Mouse (Mus musculus) heart, embryonic 15.5 days (tissue): ENCODE results near the gene Gpx4. TPM values are rescaled to one million over a fixed set of nuclear protein-coding genes. Genes with fewer than 3 reads are reported as not detected.
"Not testable (repeated sequence)": the region's sequence is repeated elsewhere in the genome, so short reads cannot be mapped to it uniquely, and the experiment has no call there.

Source experiments
- ATAC-seq: fragments of 200-750 bp; cut with Nextera tagmentation; replicated peaks from 2 replicates; pipeline ENCODE4 v1.8.0; 2017; ENCODE audit warnings: low read depth, moderate TSS enrichment; ENCODE audit not compliant: insufficient number of reproducible peaks, insufficient read depth, low FRiP score
- H3K27ac ChIP-seq: fragments of 300-500 bp; sonication (generic); 2 replicates; pipeline ENCODE4 v1.5.1; 2015; ENCODE audit warnings: mild to moderate bottlenecking, inconsistent platforms
- H3K27me3 ChIP-seq: fragments of 300-500 bp; sonication (generic); 2 replicates; pipeline ENCODE4 v1.6.1; 2015; ENCODE audit warnings: inconsistent platforms
- H3K36me3 ChIP-seq: fragments of 300-500 bp; sonication (generic); 2 replicates; pipeline ENCODE4 v1.6.1; 2015; ENCODE audit warnings: mild to moderate bottlenecking, inconsistent platforms
- H3K4me1 ChIP-seq: fragments of 300-500 bp; sonication (generic); replicated peaks from 2 replicates; pipeline ENCODE4 v1.6.1; 2015; ENCODE audit warnings: inconsistent platforms
- H3K4me2 ChIP-seq: fragments of 300-500 bp; sonication (generic); 2 replicates; pipeline ENCODE4 v1.6.1; 2015; ENCODE audit warnings: inconsistent platforms, mild to moderate bottlenecking, moderate library complexity
- H3K4me3 ChIP-seq: fragments of 300-500 bp; sonication (generic); 2 replicates; pipeline ENCODE4 v1.5.1; 2015; ENCODE audit warnings: mild to moderate bottlenecking, inconsistent platforms
- H3K9ac ChIP-seq: fragments of 300-500 bp; sonication (generic); 2 replicates; pipeline ENCODE4 v1.6.1; 2015; ENCODE audit warnings: mild to moderate bottlenecking, inconsistent platforms
- H3K9me3 ChIP-seq: fragments of 300-500 bp; sonication (generic); replicated peaks from 2 replicates; pipeline ENCODE4 v1.6.1; 2016; ENCODE audit warnings: inconsistent platforms
- WGBS: fragments of 180-500 bp; shearing (Covaris S2); methylation state at CpG from one replicate; pipeline ENCODE4 v1.1.7; 2015; ENCODE audit warnings: mixed read lengths; 5-methylcytosine and 5-hydroxymethylcytosine counted together
- polyA plus RNA-seq: library from polyadenylated mRNA; unstranded; fragments of >200 nt; fragmentation: Nextera tagmentation; extraction: Ambion mirVana; gene quantifications from 2 replicates; pipeline ENCODE4 v1.2.1, GENCODE M21; 2015

The Gpx4 gene
- polyA plus RNA-seq, 1 experiment from 2014 or later = 658 TPM

- Histone ChIP-seq H3K4me3 (no peak overlapping the region), H3K27me3 (no peaks in the 10 kb centered on the region), H3K27ac (peak overlapping the region; percentile 81), H3K36me3 (peaks cover 31% of the 10 kb centered on the region), H3K9me3 (no peaks in the 10 kb centered on the region), H3K9ac (no peak overlapping the region), H3K4me2 (no peak overlapping the region), H3K4me1 (peaks cover 38% of the 10 kb centered on the region)
- WGBS = 73% methylated on average over 8 of the region's 8 CpGs
- no peak for ATAC-seq
Observed at GRCm38 (mm10) chr10:80035148-80035547, 11.8 kb upstream of the Gpx4 start.

GRCm38 (mm10) chr10:80035686-80036085 lies 11.3 kb upstream of the Gpx4 start:
- peaks cover 38% of the 10 kb centered on the region for H3K4me1 ChIP-seq
- no peak overlapping the region for H3K4me2 ChIP-seq
- ATAC-seq = no peak
- H3K36me3 ChIP-seq = peaks cover 31% of the 10 kb centered on the region
- WGBS = 79% methylated on average over 5 of the region's 5 CpGs
- H3K4me3 ChIP-seq = no peak overlapping the region
- H3K27me3 ChIP-seq = no peaks in the 10 kb centered on the region
- peak overlapping the region; percentile 81 for H3K27ac ChIP-seq
- H3K9me3 ChIP-seq = no peaks in the 10 kb centered on the region
- H3K9ac ChIP-seq = no peak overlapping the region

- no peaks in the 10 kb centered on the region for H3K9me3 ChIP-seq
- H3K4me3 ChIP-seq = no peak overlapping the region
- peaks cover 31% of the 10 kb centered on the region for H3K36me3 ChIP-seq
- H3K27me3 ChIP-seq = no peaks in the 10 kb centered on the region
- H3K9ac ChIP-seq = no peak overlapping the region
- no peak overlapping the region for H3K4me2 ChIP-seq
- no peak for ATAC-seq
- H3K4me1 ChIP-seq = peaks cover 38% of the 10 kb centered on the region
- H3K27ac ChIP-seq = no peak overlapping the region
- WGBS = 88% methylated on average over 13 of the region's 13 CpGs
Observed at GRCm38 (mm10) chr10:80036832-80037231, 10.1 kb upstream of the Gpx4 start.

GRCm38 (mm10) chr10:80039559-80039979 lies 7.4 kb upstream of the Gpx4 start, which contains the start of gene Polr2e:
Gene Polr2e (minus strand): TSS chr10:80039795.
- Histone ChIP-seq H3K4me3 (peak within 1 kb of the TSS; percentile 66), H3K36me3 (peaks cover 31% of the 10 kb centered on the region), H3K9me3 (no peaks in the 10 kb centered on the region), H3K9ac (peak within 1 kb of the TSS; percentile 83), H3K4me1 (peaks cover 17% of the 10 kb centered on the region), H3K27ac (peak within 1 kb of the TSS; percentile 53), H3K27me3 (no peaks in the 10 kb centered on the region), H3K4me2 (peak within 1 kb of the TSS; percentile 78)
- WGBS = under 1% methylated on average over 40 of the region's 40 CpGs
- peak; percentile 98 for ATAC-seq

- not testable (repeated sequence) for H3K4me3 ChIP-seq, H3K9me3 ChIP-seq, H3K4me2 ChIP-seq, H3K9ac ChIP-seq, ATAC-seq, H3K27me3 ChIP-seq, H3K27ac ChIP-seq
- peaks cover 14% of the 10 kb centered on the region for H3K4me1 ChIP-seq
- H3K36me3 ChIP-seq = peaks cover 18% of the 10 kb centered on the region
- 90% methylated on average over 8 of the region's 8 CpGs for WGBS
Observed at GRCm38 (mm10) chr10:80041409-80042060, 5.4 kb upstream of the Gpx4 start.

- no peak overlapping the region for H3K4me3 ChIP-seq
Observed at GRCm38 (mm10) chr10:80044087-80044486, 2.9 kb upstream of the Gpx4 start.

GRCm38 (mm10) chr10:80045364-80045763 lies 1.6 kb upstream of the Gpx4 start:
- not testable (repeated sequence) for H3K27me3 ChIP-seq, H3K9me3 ChIP-seq, H3K9ac ChIP-seq, H3K36me3 ChIP-seq, H3K4me2 ChIP-seq, H3K27ac ChIP-seq, ATAC-seq, H3K4me3 ChIP-seq
- peaks cover 16% of the 10 kb centered on the region for H3K4me1 ChIP-seq
- WGBS = 79% methylated on average over 4 of the region's 4 CpGs

More at GRCm38 (mm10) chr10:80044087-80044486, 2.9 kb upstream of the Gpx4 start:
- Histone ChIP-seq H3K4me1 (peaks cover 12% of the 10 kb centered on the region), H3K9me3 (no peaks in the 10 kb centered on the region), H3K27ac (no peak overlapping the region), H3K27me3 (no peaks in the 10 kb centered on the region), H3K36me3 (no peaks in the 10 kb centered on the region), H3K9ac (no peak overlapping the region), H3K4me2 (no peak overlapping the region)
- WGBS = 56% methylated on average over 4 of the region's 4 CpGs
- ATAC-seq = no peak

GRCm38 (mm10) chr10:80045766-80046165 lies 1.2 kb upstream of the Gpx4 start:
- Histone ChIP-seq H3K4me2 (no peak overlapping the region), H3K9ac (no peak overlapping the region), H3K36me3 (no peaks in the 10 kb centered on the region), H3K27ac (no peak overlapping the region), H3K9me3 (no peaks in the 10 kb centered on the region), H3K27me3 (no peaks in the 10 kb centered on the region), H3K4me1 (peaks cover 18% of the 10 kb centered on the region), H3K4me3 (no peak overlapping the region)
- ATAC-seq = no peak
- 85% methylated on average over 5 of the region's 5 CpGs for WGBS

GRCm38 (mm10) chr10:80048396-80048795 lies 1.4 kb downstream of the Gpx4 start:
- H3K4me3 ChIP-seq = no peak overlapping the region
- H3K36me3 ChIP-seq = no peaks in the 10 kb centered on the region
- no peak overlapping the region for H3K4me2 ChIP-seq
- peaks cover 40% of the 10 kb centered on the region for H3K4me1 ChIP-seq
- no peaks in the 10 kb centered on the region for H3K9me3 ChIP-seq
- H3K27ac ChIP-seq = no peak overlapping the region
- WGBS = 43% methylated on average over 5 of the region's 5 CpGs
- no peak overlapping the region for H3K9ac ChIP-seq
- ATAC-seq = no peak
- no peaks in the 10 kb centered on the region for H3K27me3 ChIP-seq

- Histone ChIP-seq H3K4me1 (peaks cover 40% of the 10 kb centered on the region), H3K27me3 (no peaks in the 10 kb centered on the region), H3K4me3 (no peak overlapping the region), H3K4me2 (no peak overlapping the region), H3K36me3 (no peaks in the 10 kb centered on the region), H3K27ac (no peak overlapping the region), H3K9ac (no peak overlapping the region), H3K9me3 (no peaks in the 10 kb centered on the region)
- 30% methylated on average over 3 of the region's 3 CpGs for WGBS
- no peak for ATAC-seq
Observed at GRCm38 (mm10) chr10:80048834-80049233, 1.9 kb downstream of the Gpx4 start.

- ATAC-seq = no peak
- Histone ChIP-seq H3K27ac (peak overlapping the region; percentile 83), H3K9ac (no peak overlapping the region), H3K36me3 (no peaks in the 10 kb centered on the region), H3K4me2 (no peak overlapping the region), H3K27me3 (no peaks in the 10 kb centered on the region), H3K4me3 (no peak overlapping the region), H3K4me1 (peaks cover 48% of the 10 kb centered on the region), H3K9me3 (no peaks in the 10 kb centered on the region)
- 39% methylated on average over 6 of the region's 6 CpGs for WGBS
Observed at GRCm38 (mm10) chr10:80050244-80050643, 3.3 kb downstream of the Gpx4 start.
